8 mouse cellular contexts compared by ENCODE assay signal in genomic region chr3:68495736-68496242, GRCm38 (mm10).
DNase-seq lines count a peak whose midpoint lies in the region; ATAC-seq lines count a peak whose summit lies in the region.

No protein-coding gene starts in this region.

- H3K4me3 ChIP-seq in brown adipose tissue, adult 24 weeks (ENCODE audit: insufficient read depth, low read depth, low read length): peak overlapping the region; percentile 95
- peak overlapping the region; percentile 87 for H3K4me3 ChIP-seq in heart, embryonic 15.5 days
- H3K4me3 ChIP-seq in limb, embryonic 11.5 days (ENCODE audit: low read depth, low read length): peak overlapping the region; percentile 66
- peak overlapping the region; percentile 73 for H3K4me3 ChIP-seq in neural tube, embryonic 12.5 days

- H3K36me3 ChIP-seq in heart, embryonic 15.5 days: no peaks in the 10 kb centered on the region
- H3K36me3 ChIP-seq in limb, embryonic 11.5 days (ENCODE audit: control insufficient read depth, insufficient read depth, low read length): no peaks in the 10 kb centered on the region
- H3K36me3 ChIP-seq in neural tube, embryonic 12.5 days: peaks cover 3% of the 10 kb centered on the region; the same call in 1 of the 2 replicates

- peak; percentile 92 for DNase-seq in heart, adult 11 months
- no peak for DNase-seq in heart, adult 8-10 months (ENCODE audit: low spot score)
- DNase-seq in limb, embryonic 11.5 days (ENCODE audit: low spot score): peak; percentile 64
- no peak for DNase-seq in natural killer cell, adult 2 months (ENCODE audit: low spot score in 2 of 2)
- DNase-seq in cerebellum, postnatal 36 days: no peak

- H3K9me3 ChIP-seq in heart, embryonic 15.5 days (replicated peaks): no peaks in the 10 kb centered on the region
- no peaks in the 10 kb centered on the region for H3K9me3 ChIP-seq in limb, embryonic 11.5 days (ENCODE audit: control insufficient read depth, low read length)
- H3K9me3 ChIP-seq in neural tube, embryonic 12.5 days: no peaks in the 10 kb centered on the region

- H3K4me1 ChIP-seq in brown adipose tissue, adult 24 weeks (ENCODE audit: control insufficient read depth, insufficient read depth, insufficient read length, low read length): peaks cover 8% of the 10 kb centered on the region; the same call in 1 of the 2 replicates
- H3K4me1 ChIP-seq in heart, embryonic 15.5 days (replicated peaks): peaks cover 41% of the 10 kb centered on the region
- H3K4me1 ChIP-seq in limb, embryonic 11.5 days (ENCODE audit: control insufficient read depth, insufficient read depth, low read length): peaks cover 21% of the 10 kb centered on the region
- peaks cover 15% of the 10 kb centered on the region for H3K4me1 ChIP-seq in neural tube, embryonic 12.5 days

- peak overlapping the region; percentile 86 for H3K27ac ChIP-seq in brown adipose tissue, adult 24 weeks (replicated peaks; ENCODE audit: low read depth, low read length)
- H3K27ac ChIP-seq in heart, embryonic 15.5 days: peak overlapping the region; percentile 98
- H3K27ac ChIP-seq in limb, embryonic 11.5 days (replicated peaks; ENCODE audit: low read depth, low read length): no peak overlapping the region
- peak overlapping the region; percentile 43; the same call in 1 of the 2 replicates for H3K27ac ChIP-seq in neural tube, embryonic 12.5 days

- no peak for ATAC-seq in heart, embryonic 15.5 days (replicated peaks; ENCODE audit: insufficient number of reproducible peaks, insufficient read depth, low FRiP score, low read depth)
- ATAC-seq in limb, embryonic 11.5 days (ENCODE audit: insufficient number of reproducible peaks, low FRiP score, low TSS enrichment, low read depth): no peak
- ATAC-seq in neural tube, embryonic 12.5 days (ENCODE audit: low FRiP score, low read depth): no peak

- under 1% methylated on average over 9 of the region's 9 CpGs for WGBS in heart, embryonic 15.5 days
- 3% methylated on average over 9 of the region's 9 CpGs for WGBS in limb, embryonic 11.5 days
- WGBS in neural tube, embryonic 12.5 days: 1% methylated on average over 9 of the region's 9 CpGs

- H3K4me2 ChIP-seq in heart, embryonic 15.5 days: peak overlapping the region; percentile 87
- H3K4me2 ChIP-seq in limb, embryonic 11.5 days (ENCODE audit: low read depth, severe bottlenecking): peak overlapping the region; percentile 91
- peak overlapping the region; percentile 95 for H3K4me2 ChIP-seq in neural tube, embryonic 12.5 days (replicated peaks)

- peak overlapping the region; percentile 89 for H3K9ac ChIP-seq in heart, embryonic 15.5 days
- H3K9ac ChIP-seq in limb, embryonic 11.5 days (ENCODE audit: low read length): peak overlapping the region; percentile 24
- peak overlapping the region; percentile 76 for H3K9ac ChIP-seq in neural tube, embryonic 12.5 days

- no peaks in the 10 kb centered on the region for H3K27me3 ChIP-seq in heart, embryonic 15.5 days
- no peaks in the 10 kb centered on the region for H3K27me3 ChIP-seq in limb, embryonic 11.5 days (ENCODE audit: control insufficient read depth, insufficient read depth, low read length)
- H3K27me3 ChIP-seq in neural tube, embryonic 12.5 days (replicated peaks): no peaks in the 10 kb centered on the region

Comparison
In these comparisons a context has a peak if more than half of its experiments do, and no peak if none do; other contexts are left out.
1. DNase-seq: peak in heart, adult 11 months (single experiment) and limb, embryonic 11.5 days (single experiment); none in heart, adult 8-10 months (single experiment), natural killer cell, adult 2 months (0 of 2) and cerebellum, postnatal 36 days (0 of 2).
2. H3K9ac ChIP-seq: peak in every context shown above with its lines; median percentile 89 in heart, embryonic 15.5 days; 76 in neural tube, embryonic 12.5 days; 24 in limb, embryonic 11.5 days.
3. Peak in every context shown above with its lines, with median percentiles within 50 percentile points of each other: H3K4me3 ChIP-seq and H3K4me2 ChIP-seq.